Mouse (Mus musculus): ENCODE measurements around the gene Cox7a2.

DNA sequence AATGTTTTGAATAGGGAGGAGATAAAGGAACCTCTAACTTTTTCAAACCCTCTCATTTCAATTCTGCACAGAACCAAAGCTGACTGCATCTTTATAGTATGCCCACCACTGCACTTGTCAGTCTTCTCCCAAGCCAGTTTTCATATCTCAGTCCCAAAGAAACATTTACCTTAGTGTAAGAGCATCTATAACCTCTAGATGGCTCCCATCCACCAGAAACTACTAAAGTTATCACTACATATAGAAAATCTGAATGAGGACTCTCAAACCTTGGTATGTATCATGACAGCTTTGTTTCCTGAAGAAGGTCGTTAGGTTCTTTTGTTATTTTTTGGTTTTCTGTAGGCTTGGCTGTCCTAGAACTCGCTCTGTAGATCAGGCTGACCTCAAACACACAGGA is 19.7 kb upstream of the Cox7a2 start:
- TF ChIP-seq CTCF (IDR thresholded peaks at IDR 0.05; ENCODE audit: borderline replicate concordance, insufficient read depth, low read length) (no peak), POLR2A (IDR thresholded peaks at IDR 0.05; ENCODE audit: low read depth, low read length) (no peak)

Measured in embryonic fibroblast, embryonic 13.5 days (primary cell).